In the genomic region with DNA sequence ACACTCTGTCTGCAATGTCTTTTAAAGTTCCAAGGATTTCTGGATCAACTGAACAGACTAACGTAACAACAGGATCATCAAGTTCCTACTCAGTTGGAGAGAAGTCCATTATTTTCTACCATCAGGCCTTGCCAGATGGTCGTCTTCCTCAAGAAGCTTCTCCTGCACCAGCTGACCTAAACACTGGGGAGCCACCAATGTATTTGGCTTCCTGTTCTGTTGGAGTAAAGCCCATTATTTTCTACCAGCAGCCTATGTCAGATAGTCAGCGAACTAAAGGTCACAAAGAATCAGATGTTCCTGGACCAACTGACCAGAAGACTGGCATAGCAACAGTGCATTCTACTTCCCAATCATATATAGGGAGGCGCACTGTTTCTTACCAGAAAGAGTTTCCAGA, we compare ENCODE assay signal across 21 mouse cellular contexts. TPM values are rescaled to one million over a fixed set of nuclear protein-coding genes. Genes with fewer than 3 reads are reported as not detected.
A peak's percentile ranks its signal among the peaks of the same experiment; 100 is the strongest.
DNase-seq lines count a peak whose midpoint lies in the region; ATAC-seq and TF ChIP-seq lines count a peak whose summit lies in the region.
"Had no signal": no experiment of that assay in that cellular context is flagged by ENCODE, and none has a peak within 500 bp of the region (broad histone marks: within the 10 kb centered on the region; RNA-seq: fewer than 3 reads in every experiment).

No protein-coding gene starts in this region.

- peak; percentile 61; the same call in 1 of the 2 replicates for ATAC-seq in cerebellum, adult (ENCODE audit: insufficient number of reproducible peaks, low FRiP score, low TSS enrichment)
- ATAC-seq in lung, postnatal 0 days, result no peak
- ATAC-seq: CD4-positive, CD25-positive, alpha-beta regulatory T cell, adult 4 months; forebrain, embryonic 14.5 days; intestine, embryonic 16.5 days had no signal

- no peak for TF ChIP-seq EP300 in lung, postnatal 0 days (IDR thresholded peaks at IDR 0.05)

- 84% methylated on average over 4 of the region's 4 CpGs for WGBS in lung, postnatal 0 days

- no peak overlapping the region for H3K4me3 ChIP-seq in lung, postnatal 0 days (ENCODE audit: low read depth, low read length)
- H3K4me3 ChIP-seq: embryonic facial prominence, embryonic 15.5 days; erythroblast, embryonic 14.5 days; forebrain, embryonic 10.5 days; gastrocnemius, adult 2 months; heart, embryonic 13.5 days; hindbrain, embryonic 15.5 days had no signal

- peaks cover 11% of the 10 kb centered on the region for H3K36me3 ChIP-seq in lung, postnatal 0 days (ENCODE audit: insufficient read depth, low read length)

- no peak overlapping the region for H3K9ac ChIP-seq in lung, postnatal 0 days (replicated peaks; ENCODE audit: low read depth)
- H3K9ac ChIP-seq: embryonic facial prominence, embryonic 15.5 days; heart, embryonic 13.5 days; hindbrain, embryonic 15.5 days had no signal

- DNase-seq in cerebellum, postnatal 4 days (ENCODE audit: low spot score in 2 of 2), result no peak
- DNase-seq in cerebellum, adult 18-20 months, result peak; percentile 54 to 57
- DNase-seq in cerebellum, adult 9-11 months, result peak; percentile 75
- DNase-seq in lung, postnatal 0 days (ENCODE audit: low spot score), result no peak
- no peak for DNase-seq in natural killer cell, adult 2 months (ENCODE audit: low spot score in 2 of 2)
- DNase-seq in c-Kit-positive CD71-positive TER-119-positive erythroid progenitor cells, embryonic 14.5 days (ENCODE audit: low spot score), result no peak
- DNase-seq: adrenal gland, postnatal 14 days; B cell, adult 2 months; gastrocnemius, adult 2 months; gastrocnemius, postnatal 25 days; heart, postnatal 36 days had no signal

- TF ChIP-seq CTCF in lung, postnatal 0 days (IDR thresholded peaks at IDR 0.05), result no peak

- no peak overlapping the region for H3K27ac ChIP-seq in lung, postnatal 0 days (ENCODE audit: low read length)
- H3K27ac ChIP-seq: embryonic facial prominence, embryonic 15.5 days; forebrain, embryonic 10.5 days; gastrocnemius, adult 2 months; heart, embryonic 13.5 days; hindbrain, embryonic 15.5 days had no signal

- H3K9me3 ChIP-seq in lung, postnatal 0 days (ENCODE audit: low read length), result no peaks in the 10 kb centered on the region
- H3K9me3 ChIP-seq: embryonic facial prominence, embryonic 15.5 days; forebrain, embryonic 10.5 days; G1E; heart, embryonic 13.5 days; hindbrain, embryonic 15.5 days had no signal

- no peak overlapping the region for H3K4me2 ChIP-seq in lung, postnatal 0 days (replicated peaks; ENCODE audit: low read depth, low read length)
- H3K4me2 ChIP-seq: embryonic facial prominence, embryonic 15.5 days; heart, embryonic 13.5 days; hindbrain, embryonic 15.5 days had no signal

- H3K27me3 ChIP-seq in lung, postnatal 0 days (replicated peaks; ENCODE audit: insufficient read depth, low read length), result no peaks in the 10 kb centered on the region
- H3K27me3 ChIP-seq: embryonic facial prominence, embryonic 15.5 days; heart, embryonic 13.5 days; hindbrain, embryonic 15.5 days had no signal

- no peaks in the 10 kb centered on the region for H3K4me1 ChIP-seq in lung, postnatal 0 days (ENCODE audit: insufficient read depth, low read depth, low read length)
- H3K4me1 ChIP-seq: embryonic facial prominence, embryonic 15.5 days; forebrain, embryonic 10.5 days; heart, embryonic 13.5 days; hindbrain, embryonic 15.5 days had no signal

RNA-seq across cellular contexts. Expression of a gene that starts 33.5 kb away (rescaled TPM):
- 1.2 and 1.5 TPM in 2 replicates for polyA plus RNA-seq in lung, postnatal 0 days (2015; fragmentation: Nextera tagmentation; extraction: Ambion mirVana)

Comparison
In these comparisons a context has a peak if more than half of its experiments do, and no peak if none do; other contexts are left out.
1. DNase-seq: peak in cerebellum, adult 18-20 months (2 of 2) and cerebellum, adult 9-11 months (single experiment); none in cerebellum, postnatal 4 days (0 of 2), lung, postnatal 0 days (single experiment), natural killer cell, adult 2 months (0 of 2) and c-Kit-positive CD71-positive TER-119-positive erythroid progenitor cells, embryonic 14.5 days (single experiment).